Mouse (Mus musculus) midbrain, embryonic 12.5 days (tissue): Measurements from ENCODE around the gene Reps1. TPM values are rescaled to one million over a fixed set of nuclear protein-coding genes. Genes with fewer than 3 reads are reported as not detected.

Experiments
- ATAC-seq: fragments of 200-750 bp; cut with Nextera tagmentation; 2 replicates; pipeline ENCODE4 v1.8.0; 2017; ENCODE audit warnings: low read depth, moderate TSS enrichment, moderate library complexity; ENCODE audit not compliant: low FRiP score
- H3K27ac ChIP-seq: fragments of 300-500 bp; sonication (generic); replicated peaks from 2 replicates; pipeline ENCODE4 v1.5.1; 2016; ENCODE audit warnings: mild to moderate bottlenecking
- H3K27me3 ChIP-seq: fragments of 300-500 bp; sonication (generic); 2 replicates; pipeline ENCODE4 v1.6.1; 2016; ENCODE audit warnings: mild to moderate bottlenecking
- H3K36me3 ChIP-seq: fragments of 300-500 bp; sonication (generic); 2 replicates; pipeline ENCODE4 v1.6.1; 2016
- H3K4me1 ChIP-seq: fragments of 300-500 bp; sonication (generic); 2 replicates; pipeline ENCODE4 v1.6.1; 2016
- H3K4me2 ChIP-seq: fragments of 300-500 bp; sonication (generic); replicated peaks from 2 replicates; pipeline ENCODE4 v1.6.1; 2016; ENCODE audit warnings: mild to moderate bottlenecking, moderate library complexity
- H3K4me3 ChIP-seq: fragments of 300-500 bp; sonication (generic); 2 replicates; pipeline ENCODE4 v1.5.1; 2016; ENCODE audit warnings: mild to moderate bottlenecking
- H3K9ac ChIP-seq: fragments of 300-500 bp; sonication (generic); replicated peaks from 2 replicates; pipeline ENCODE4 v1.6.1; 2016; ENCODE audit warnings: mild to moderate bottlenecking, moderate library complexity
- H3K9me3 ChIP-seq: fragments of 300-500 bp; sonication (generic); 2 replicates; pipeline ENCODE4 v1.6.1; 2016; ENCODE audit warnings: mild to moderate bottlenecking
- WGBS: fragments of 180-500 bp; shearing (Covaris S2); methylation state at CpG from one replicate; pipeline ENCODE4 v1.1.7; 2016; 5-methylcytosine and 5-hydroxymethylcytosine counted together
- polyA plus RNA-seq: library from polyadenylated mRNA; unstranded; fragments of >200 nt; fragmentation: Nextera tagmentation; extraction: Ambion mirVana; gene quantifications from 2 replicates; pipeline ENCODE4 v1.2.1, GENCODE M21; 2016

The Reps1 gene
- polyA plus RNA-seq, 1 experiment from 2014 or later = 20.6 TPM

DNA sequence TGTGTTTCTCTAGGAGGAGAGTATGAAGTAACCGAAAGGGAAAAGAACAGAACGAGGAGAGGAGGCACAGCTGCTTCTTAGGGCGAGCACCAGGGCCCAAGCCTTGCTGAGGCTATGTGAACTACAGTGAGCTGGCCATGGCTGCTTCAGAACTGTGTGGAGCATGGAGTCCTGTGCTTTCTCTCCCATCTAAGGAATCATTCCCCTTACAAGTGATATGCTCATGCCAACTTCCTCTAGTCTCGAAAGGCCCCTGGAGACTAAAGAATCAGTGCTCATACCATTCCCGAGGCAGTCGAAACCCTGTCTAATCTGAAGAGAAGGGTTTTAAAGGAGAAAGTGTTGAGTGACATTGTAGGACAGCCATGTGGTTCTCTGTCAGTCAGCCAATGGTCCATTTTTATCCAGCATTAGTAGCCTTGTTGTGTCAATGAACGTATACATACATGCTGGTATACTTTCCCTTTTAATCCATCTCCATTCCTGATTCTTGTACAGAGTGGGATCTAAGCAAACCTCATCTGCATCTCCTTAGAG is 106.8 kb downstream of the Reps1 start:
- ATAC-seq = no peak
- no peak overlapping the region for H3K4me2 ChIP-seq
- no peaks in the 10 kb centered on the region for H3K4me1 ChIP-seq
- H3K4me3 ChIP-seq = no peak overlapping the region
- H3K36me3 ChIP-seq = no peaks in the 10 kb centered on the region
- no peak overlapping the region for H3K27ac ChIP-seq
- no peak overlapping the region for H3K9ac ChIP-seq
- H3K27me3 ChIP-seq = no peaks in the 10 kb centered on the region
- 86% methylated on average over 7 of the region's 7 CpGs for WGBS
- H3K9me3 ChIP-seq = no peaks in the 10 kb centered on the region

Other genes with a start within 250 kb of the Reps1 start
- 4.1 and 4.4 TPM in 2 replicates for gene Heca, start 107.8 kb upstream of the Reps1 start, polyA plus RNA-seq
- gene Abracl, start 32.6 kb upstream of the Reps1 start, polyA plus RNA-seq = 144 and 151 TPM in 2 replicates
- gene Ect2l, start 155.0 kb downstream of the Reps1 start, polyA plus RNA-seq = 0.37 and 0.84 TPM in 2 replicates
- 7.0 and 7.9 TPM in 2 replicates for gene Ccdc28a, start 179.1 kb downstream of the Reps1 start, polyA plus RNA-seq